Mouse (Mus musculus) T-cell, adult 66 days (primary cell): ENCODE data around the gene Gm4027. TPM values are rescaled to one million over a fixed set of nuclear protein-coding genes. Genes with fewer than 3 reads are reported as not detected.

ENCODE experiments used
- total RNA-seq, 2 experiments: library from RNA; stranded (reverse); gene quantifications; 3 replicates in 1 of 2; 4 replicates in 1 of 2; pipeline ENCODE4 v1.2.4; 2023

Gm4027 gene
- total RNA-seq: not detected

GRCm38 (mm10) chr12:87618569-87618968 lies at the start of gene Gm4027:
TSS of gene Gm4027 (plus strand) at chr12:87618869.

GRCm38 (mm10) chr12:87602388-87602787 lies 16.3 kb upstream of the Gm4027 start, which contains the start of gene Oog1:
TSS of gene Oog1 (plus strand) at chr12:87602688.

GRCm38 (mm10) chr12:87644520-87644919 lies 25.9 kb downstream of the Gm4027 start, which contains the start of gene Gm16381:
TSS of gene Gm16381 (minus strand) at chr12:87644620.

Other genes with a start within 250 kb of the Gm4027 start
- 10 to 100 TPM; 71.9 to 81.9 TPM for gene Sptlc2, start 230.5 kb upstream of the Gm4027 start, total RNA-seq
- 10 to 100 TPM; 39.2 to 44.1 TPM for gene Slirp, start 175.0 kb upstream of the Gm4027 start, total RNA-seq
- 10 to 100 TPM; 84.7 to 87.6 TPM for gene Alkbh1, start 174.9 kb upstream of the Gm4027 start, total RNA-seq
- gene Snw1, start 146.6 kb upstream of the Gm4027 start, total RNA-seq: 10 to 100 TPM; 84.8 to 91.5 TPM
- not detected for gene Gm5788, start 124.1 kb upstream of the Gm4027 start, total RNA-seq
- not detected for gene Gm8300, start 104.6 kb upstream of the Gm4027 start, total RNA-seq
- gene Oog1, start 16.2 kb upstream of the Gm4027 start, total RNA-seq: not detected
- not detected for gene Gm16381, start 25.8 kb downstream of the Gm4027 start, total RNA-seq
- not detected for gene Gm21319, start 156.9 kb downstream of the Gm4027 start, total RNA-seq
- gene Gm21936, start 176.6 kb downstream of the Gm4027 start, total RNA-seq: not detected
- gene BB287469, start 197.7 kb downstream of the Gm4027 start, total RNA-seq: not detected
- gene Gm2001, start 223.5 kb downstream of the Gm4027 start, total RNA-seq: not detected